Mouse (Mus musculus): Measurements from ENCODE around the gene Rora.

GRCm38 (mm10) chr9:68835037-68835649 lies 181.6 kb downstream of the Rora start:
- no peak for TF ChIP-seq CTCF (IDR thresholded peaks at IDR 0.05; ENCODE audit: control insufficient read depth, insufficient read depth, insufficient read length)
- no peak for TF ChIP-seq MYOD1 (IDR thresholded peaks at IDR 0.05; ENCODE audit: control insufficient read depth, insufficient read length, low read depth)
- no peak for TF ChIP-seq CEBPB (IDR thresholded peaks at IDR 0.05; ENCODE audit: low read depth)
